In the genomic region with DNA sequence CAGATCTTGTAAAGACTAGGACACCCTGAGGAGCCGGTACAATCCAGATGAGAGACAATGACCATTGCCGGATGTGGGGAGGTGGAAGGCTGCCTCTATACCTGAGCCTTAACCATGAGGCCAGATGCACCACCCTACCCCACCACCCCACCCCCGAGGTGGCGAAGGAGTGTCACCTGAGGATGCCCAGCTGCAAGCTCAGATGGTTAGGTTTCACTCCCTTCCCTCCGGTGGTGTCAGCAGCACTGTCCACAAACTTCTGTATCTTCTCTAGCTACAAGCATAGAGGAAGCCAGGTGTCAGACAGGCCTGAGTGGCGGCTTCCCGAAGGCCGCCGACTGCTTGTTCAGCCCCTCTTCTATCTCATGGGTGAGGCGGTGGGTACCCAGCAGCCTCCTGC, we compare ENCODE assay signal across 29 mouse cellular contexts. TPM values are rescaled to one million over a fixed set of nuclear protein-coding genes. Genes with fewer than 3 reads are reported as not detected.
"Had no signal": no experiment of that assay in that cellular context is flagged by ENCODE, and none has a peak within 500 bp of the region (broad histone marks: within the 10 kb centered on the region; RNA-seq: fewer than 3 reads in every experiment).

No protein-coding gene starts in this region.

- H3K36me3 ChIP-seq: heart, embryonic 13.5 days; heart, embryonic 15.5 days; hindbrain, embryonic 13.5 days; hindbrain, embryonic 15.5 days; intestine, embryonic 15.5 days; limb, embryonic 10.5 days; limb, embryonic 12.5 days had no signal

- H3K27me3 ChIP-seq: hindbrain, embryonic 13.5 days; hindbrain, embryonic 15.5 days; intestine, embryonic 15.5 days; limb, embryonic 12.5 days had no signal

- H3K4me3 ChIP-seq: heart, adult 2 months; heart, embryonic 13.5 days; heart, embryonic 15.5 days; hindbrain, embryonic 13.5 days; hindbrain, embryonic 15.5 days; intestine, embryonic 15.5 days; layer of hippocampus, adult 2 months; left cerebral cortex, adult 2 months; limb, embryonic 10.5 days; limb, embryonic 12.5 days had no signal

- H3K4me1 ChIP-seq: heart, embryonic 13.5 days; heart, embryonic 15.5 days; hindbrain, embryonic 13.5 days; hindbrain, embryonic 15.5 days; intestine, embryonic 15.5 days had no signal

- H3K4me2 ChIP-seq: heart, embryonic 11.5 days; heart, embryonic 13.5 days; heart, embryonic 15.5 days; hindbrain, embryonic 13.5 days; hindbrain, embryonic 15.5 days; intestine, embryonic 15.5 days; limb, embryonic 12.5 days had no signal

- H3K9ac ChIP-seq: heart, embryonic 13.5 days; heart, embryonic 15.5 days; hindbrain, embryonic 13.5 days; hindbrain, embryonic 15.5 days; intestine, embryonic 15.5 days; limb, embryonic 12.5 days had no signal

- DNase-seq: gastrocnemius, postnatal 14 days; gastrocnemius, postnatal 36 days; heart, adult 11 months; heart, adult 2 months; heart, postnatal 14 days; heart, postnatal 36 days; kidney, adult 18-20 months; kidney, adult 8-10 months; kidney, postnatal 10 days; kidney, postnatal 25 days; kidney, postnatal 4 days had no signal

- H3K27ac ChIP-seq: heart, adult 2 months; heart, embryonic 13.5 days; heart, embryonic 15.5 days; hindbrain, embryonic 13.5 days; hindbrain, embryonic 15.5 days; hindbrain, postnatal 0 days; intestine, embryonic 15.5 days; layer of hippocampus, adult 2 months; left cerebral cortex, adult 2 months; limb, embryonic 10.5 days; limb, embryonic 12.5 days had no signal

- ATAC-seq: hindbrain, postnatal 0 days; intestine, embryonic 15.5 days had no signal

- H3K9me3 ChIP-seq: heart, embryonic 15.5 days; intestine, embryonic 15.5 days; limb, embryonic 10.5 days had no signal

RNA-seq across cellular contexts. Expression of a gene that starts 12.2 kb away (rescaled TPM):
- total RNA-seq: gastrocnemius, adult 8-10 months; gastrocnemius, postnatal 14 days; heart, adult 2 months; heart, postnatal 14 days; hematopoietic stem cell, adult 5-6 weeks; hindbrain, postnatal 0 days; layer of hippocampus, postnatal 25 days; left cerebral cortex, postnatal 14 days; left cerebral cortex, postnatal 36 days had no signal
- polyA plus RNA-seq: frontal cortex, adult 2 months; heart, embryonic 13.5 days; heart, embryonic 15.5 days; heart, postnatal 0 days had no signal
